Mouse (Mus musculus) heart, adult 2 months (tissue): ENCODE data around the gene Osr1. TPM values are rescaled to one million over a fixed set of nuclear protein-coding genes. Genes with fewer than 3 reads are reported as not detected.

Source experiments
- DNase-seq, 2 experiments: peaks; one replicate each; pipeline ENCODE4 v3.0.0; 2021
- H3K27ac ChIP-seq: fragments of 200-600 bp; 2 replicates; pipeline ENCODE4 v1.8.1; 2022
- H3K27me3 ChIP-seq: fragments of 200-500 bp; 2 replicates; pipeline ENCODE4 v1.6.1; 2012; ENCODE audit warnings: mild to moderate bottlenecking, low read length, inconsistent platforms, mixed read lengths; ENCODE audit not compliant: control insufficient read depth, insufficient read depth
- H3K36me3 ChIP-seq: fragments of 200-500 bp; 2 replicates; pipeline ENCODE4 v1.6.1; 2012; ENCODE audit warnings: low read length, inconsistent platforms; ENCODE audit not compliant: control insufficient read depth, insufficient read depth
- H3K4me1 ChIP-seq: fragments of 200-500 bp; 2 replicates; pipeline ENCODE4 v1.6.1; 2011; ENCODE audit warnings: low read length; ENCODE audit not compliant: control insufficient read depth, insufficient read depth
- H3K4me3 ChIP-seq: fragments of 200-600 bp; 2 replicates; pipeline ENCODE4 v1.8.1; 2022
- H3K79me2 ChIP-seq: fragments of 200-500 bp; replicated peaks from 2 replicates; pipeline ENCODE4 v1.6.1; 2012; ENCODE audit warnings: mild to moderate bottlenecking, inconsistent platforms, low read length, moderate library complexity, mixed read lengths; ENCODE audit not compliant: control insufficient read depth, insufficient read depth
- H3K9ac ChIP-seq: fragments of 200-500 bp; 2 replicates; pipeline ENCODE4 v1.6.1; 2012; ENCODE audit warnings: low read depth, mild to moderate bottlenecking, control low read depth, inconsistent platforms, low read length, mixed read lengths
- CTCF ChIP-seq: fragments of 200-600 bp; IDR thresholded peaks from 2 replicates; pipeline ENCODE4 v1.8.1; 2022; ENCODE audit warnings: antibody characterized with exemption, mild to moderate bottlenecking, moderate library complexity
- EP300 ChIP-seq: fragments of 200-500 bp; IDR thresholded peaks from 2 replicates; pipeline ENCODE4 v1.6.1; 2011; ENCODE audit warnings: low read depth, low read length, control low read depth; ENCODE audit not compliant: insufficient read depth
- POLR2A ChIP-seq: fragments of 200-500 bp; IDR thresholded peaks from 2 replicates; pipeline ENCODE4 v1.6.1; 2011; ENCODE audit warnings: mild to moderate bottlenecking, low read depth, low read length, control low read depth; ENCODE audit not compliant: insufficient read depth
- WGBS: fragments of 180-500 bp; shearing (Covaris S2); methylation state at CpG from one replicate; pipeline ENCODE4 v1.1.7; 2018; 5-methylcytosine and 5-hydroxymethylcytosine counted together
- intact Hi-C: fragments of 180-260 bp; cut with DNase I; formaldehyde crosslinking; loops from one replicate; pipeline ENCODE4 v1.15.1; 2025
- polyA plus RNA-seq: library from polyadenylated mRNA; depleted of rRNA; stranded (reverse); fragments of >200 nt; gene quantifications from 2 replicates; pipeline ENCODE4 v1.2.3, GENCODE M21; 2012
- total RNA-seq, 2 experiments: library from RNA; stranded (reverse); gene quantifications; 2 replicates each; pipeline ENCODE4 v1.2.3; 2021

Osr1 gene
- total and polyA plus RNA-seq, 3 experiments, result 3.7 to 15.2 (median 4.0) TPM

- DNase-seq, result peak in 1 of 2 experiments; percentile 30
- intact Hi-C loops, result loop anchor here (5.0 to 10.0 kb wide), 4 partner anchors 321 to 1014 kb away; no protein-coding TSS in a partner anchor
- no peaks in the 10 kb centered on the region for H3K79me2 ChIP-seq
- no peak overlapping the region; the same call in 1 of the 2 replicates for H3K27ac ChIP-seq
- 9% methylated on average over 12 of the region's 12 CpGs for WGBS
- H3K36me3 ChIP-seq, result no peaks in the 10 kb centered on the region
- no peaks in the 10 kb centered on the region for H3K4me1 ChIP-seq
- H3K27me3 ChIP-seq, result peaks cover 11% of the 10 kb centered on the region; the same call in 1 of the 2 replicates
- no peak for TF ChIP-seq EP300
- TF ChIP-seq CTCF, result no peak
- TF ChIP-seq POLR2A, result no peak
- H3K4me3 ChIP-seq, result no peak overlapping the region
- H3K9ac ChIP-seq, result no peak overlapping the region
Observed at GRCm38 (mm10) chr12:9573682-9574081, 3.8 kb downstream of the Osr1 start.

GRCm38 (mm10) chr12:9574244-9574871 lies 4.4 kb downstream of the Osr1 start:
- TF ChIP-seq POLR2A (peak; percentile 43; the same call in 1 of the 2 replicates), EP300 (no peak), CTCF (peak; percentile 45)
- DNase-seq, result peak; percentile 65 to 70
- 2% methylated on average over 38 of the region's 38 CpGs for WGBS
- Histone ChIP-seq H3K27me3 (peaks cover 13% of the 10 kb centered on the region; the same call in 1 of the 2 replicates), H3K4me1 (no peaks in the 10 kb centered on the region), H3K27ac (peak overlapping the region; percentile 68), H3K36me3 (no peaks in the 10 kb centered on the region), H3K9ac (peak overlapping the region; percentile 37), H3K4me3 (peak overlapping the region; percentile 47), H3K79me2 (no peaks in the 10 kb centered on the region)
- intact Hi-C loops, result loop anchor here (5.0 to 10.0 kb wide), 4 partner anchors 322 to 1013 kb away; no protein-coding TSS in a partner anchor

DNA sequence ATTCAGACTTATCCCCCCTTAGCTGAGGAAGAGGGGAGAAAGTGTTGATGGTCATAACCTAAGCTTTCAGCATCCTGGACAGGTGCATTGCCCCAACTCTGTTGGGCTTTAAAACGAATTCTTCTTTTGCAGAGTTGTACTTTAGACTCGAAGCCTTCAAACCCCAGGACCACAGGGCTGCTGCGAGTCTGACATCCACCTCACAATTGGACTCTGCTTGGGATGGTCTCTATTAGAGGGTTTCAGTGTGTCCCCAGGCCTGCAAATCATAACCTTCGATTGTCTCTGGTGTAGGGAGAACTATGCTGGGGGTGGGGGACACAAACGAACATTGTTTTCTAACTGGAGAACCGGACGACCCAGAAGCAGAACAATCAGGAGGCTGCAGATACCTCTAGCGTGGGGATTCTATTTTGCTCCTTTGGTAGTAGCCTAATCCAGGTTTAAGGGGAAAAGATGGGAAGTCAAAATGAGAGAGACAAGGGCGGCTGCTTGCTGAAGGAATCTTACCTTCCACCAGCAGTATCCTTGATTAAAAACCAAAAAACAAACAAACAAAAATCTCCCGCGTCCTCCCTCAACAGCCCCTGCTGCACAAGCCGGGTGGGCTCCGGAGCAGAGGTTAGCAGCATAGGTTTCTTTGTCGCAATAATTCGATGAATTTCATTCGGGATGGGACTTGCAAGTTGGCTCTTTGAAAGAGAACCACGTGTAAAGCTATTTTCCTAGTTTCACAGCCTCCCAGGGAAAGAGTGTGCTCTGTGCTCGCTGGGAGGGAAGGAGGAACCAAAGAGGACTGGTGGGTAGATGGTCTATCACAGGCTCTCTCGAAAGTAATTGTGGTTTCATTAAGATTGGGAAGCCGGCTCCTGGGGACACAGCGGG lies 5.5 kb downstream of the Osr1 start:
- Histone ChIP-seq H3K4me1 (no peaks in the 10 kb centered on the region), H3K36me3 (no peaks in the 10 kb centered on the region), H3K9ac (no peak overlapping the region), H3K27ac (no peak overlapping the region), H3K4me3 (peak overlapping the region; percentile 47), H3K79me2 (no peaks in the 10 kb centered on the region), H3K27me3 (peaks cover 17% of the 10 kb centered on the region)
- DNase-seq, result no peak
- TF ChIP-seq EP300 (no peak), CTCF (no peak), POLR2A (no peak)
- WGBS, result 20% methylated on average over 21 of the region's 21 CpGs
- intact Hi-C loops, result loop anchor here (10.0 kb wide), 1 partner anchor 349 kb away; no protein-coding TSS in a partner anchor

DNA sequence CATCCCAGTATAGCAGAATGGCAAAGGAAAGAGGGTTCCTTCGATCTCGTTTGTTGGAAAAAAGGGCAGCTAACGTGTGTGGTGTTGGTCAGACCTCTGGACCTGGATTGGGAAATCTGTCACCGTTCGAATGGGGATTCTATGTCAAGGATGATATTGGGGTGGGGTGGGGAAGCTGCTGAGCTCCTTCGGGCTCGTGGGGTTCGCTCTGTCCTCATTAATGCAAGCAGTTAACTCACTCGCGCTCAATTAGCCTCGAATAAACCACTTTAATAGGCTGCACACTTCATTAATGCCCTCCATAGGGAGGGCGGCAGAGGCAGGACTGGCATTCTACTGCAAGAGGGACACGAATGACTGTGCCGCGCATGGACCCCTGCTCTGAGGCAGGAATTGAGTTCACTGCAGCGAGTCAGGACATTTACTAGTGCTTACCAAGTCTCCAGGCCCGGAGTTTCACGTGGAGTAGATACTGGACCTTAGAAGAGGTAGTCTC lies 6.2 kb downstream of the Osr1 start:
- Histone ChIP-seq H3K27me3 (peaks cover 20% of the 10 kb centered on the region), H3K36me3 (no peaks in the 10 kb centered on the region), H3K4me1 (no peaks in the 10 kb centered on the region), H3K79me2 (no peaks in the 10 kb centered on the region), H3K4me3 (no peak overlapping the region), H3K27ac (no peak overlapping the region), H3K9ac (no peak overlapping the region)
- no peak for TF ChIP-seq EP300
- TF ChIP-seq CTCF, result no peak
- no peak for TF ChIP-seq POLR2A
- WGBS, result 13% methylated on average over 18 of the region's 18 CpGs
- DNase-seq, result no peak
- intact Hi-C loops, result loop anchor here (10.0 kb wide), 1 partner anchor 349 kb away; no protein-coding TSS in a partner anchor

GRCm38 (mm10) chr12:9577610-9578009 lies 7.7 kb downstream of the Osr1 start:
- 45% methylated on average over 2 of the region's 2 CpGs for WGBS
- no peak for TF ChIP-seq CTCF
- TF ChIP-seq EP300, result no peak
- TF ChIP-seq POLR2A, result no peak
- intact Hi-C loops, result loop anchor here (10.0 kb wide), 1 partner anchor 347 kb away; no protein-coding TSS in a partner anchor
- DNase-seq, result no peak
- no peaks in the 10 kb centered on the region for H3K4me1 ChIP-seq
- no peak overlapping the region for H3K27ac ChIP-seq
- H3K79me2 ChIP-seq, result no peaks in the 10 kb centered on the region
- H3K27me3 ChIP-seq, result peaks cover 17% of the 10 kb centered on the region
- no peak overlapping the region for H3K4me3 ChIP-seq
- no peaks in the 10 kb centered on the region for H3K36me3 ChIP-seq
- no peak overlapping the region for H3K9ac ChIP-seq
